Mouse (Mus musculus) limb, embryonic 13.5 days (tissue): ENCODE measurements around the gene Nemp1. TPM values are rescaled to one million over a fixed set of nuclear protein-coding genes. Genes with fewer than 3 reads are reported as not detected.

Source experiments
- ATAC-seq: fragments of 200-750 bp; cut with Nextera tagmentation; 2 replicates; pipeline ENCODE4 v1.8.0; 2017; ENCODE audit warnings: low read depth, moderate number of reproducible peaks, moderate TSS enrichment; ENCODE audit not compliant: low FRiP score
- H3K27ac ChIP-seq: fragments of 300-500 bp; sonication (generic); 2 replicates; pipeline ENCODE4 v1.5.1; 2015; ENCODE audit warnings: inconsistent platforms, mild to moderate bottlenecking, moderate library complexity
- H3K27me3 ChIP-seq: fragments of 300-500 bp; sonication (generic); 2 replicates; pipeline ENCODE4 v1.6.1; 2015; ENCODE audit warnings: mild to moderate bottlenecking, inconsistent platforms
- H3K36me3 ChIP-seq: fragments of 300-500 bp; sonication (generic); 2 replicates; pipeline ENCODE4 v1.6.1; 2015; ENCODE audit warnings: inconsistent platforms, mild to moderate bottlenecking, moderate library complexity
- H3K4me1 ChIP-seq: fragments of 300-500 bp; sonication (generic); 2 replicates; pipeline ENCODE4 v1.6.1; 2015; ENCODE audit warnings: inconsistent platforms
- H3K4me2 ChIP-seq: fragments of 300-500 bp; sonication (generic); replicated peaks from 2 replicates; pipeline ENCODE4 v1.6.1; 2015; ENCODE audit warnings: inconsistent platforms, mild to moderate bottlenecking, moderate library complexity
- H3K4me3 ChIP-seq: fragments of 300-500 bp; sonication (generic); 2 replicates; pipeline ENCODE4 v1.5.1; 2015; ENCODE audit warnings: moderate library complexity, mild to moderate bottlenecking, inconsistent platforms
- H3K9ac ChIP-seq: fragments of 300-500 bp; sonication (generic); 2 replicates; pipeline ENCODE4 v1.6.1; 2015; ENCODE audit warnings: mild to moderate bottlenecking, inconsistent platforms
- H3K9me3 ChIP-seq: fragments of 300-500 bp; sonication (generic); 2 replicates; pipeline ENCODE4 v1.6.1; 2016; ENCODE audit warnings: inconsistent platforms
- WGBS: fragments of 180-500 bp; shearing (Covaris S2); methylation state at CpG from one replicate; pipeline ENCODE4 v1.1.7; 2015; 5-methylcytosine and 5-hydroxymethylcytosine counted together
- polyA plus RNA-seq: library from polyadenylated mRNA; unstranded; fragments of >200 nt; fragmentation: Nextera tagmentation; extraction: Ambion mirVana; gene quantifications from 2 replicates; pipeline ENCODE4 v1.2.1, GENCODE M21; 2015

Gene Nemp1
- polyA plus RNA-seq, 1 experiment from 2014 or later = 9.9 TPM

DNA sequence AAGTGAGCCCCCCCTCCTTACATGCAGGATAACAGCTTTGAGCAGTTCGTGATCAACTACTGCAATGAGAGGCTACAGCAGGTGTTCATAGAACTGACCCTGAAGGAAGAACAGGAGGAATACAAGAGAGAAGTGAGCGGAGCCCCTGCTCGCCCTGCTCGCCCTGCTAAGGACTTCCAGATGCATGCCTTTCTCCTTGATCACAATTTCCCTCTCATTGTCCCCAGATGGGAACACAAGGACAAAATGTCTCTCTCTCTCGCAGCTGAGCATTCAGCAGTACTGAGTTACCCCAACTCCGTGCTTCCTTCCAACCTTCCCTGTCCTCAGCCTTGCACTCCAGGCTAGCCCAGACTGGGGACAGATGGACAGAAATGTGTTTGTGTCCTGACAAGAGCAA is 46.0 kb downstream of the Nemp1 start:
- no peaks in the 10 kb centered on the region for H3K36me3 ChIP-seq
- ATAC-seq = no peak
- WGBS = 42% methylated on average over 6 of the region's 6 CpGs
- H3K9me3 ChIP-seq = no peaks in the 10 kb centered on the region
- H3K27ac ChIP-seq = no peak overlapping the region
- no peak overlapping the region for H3K4me2 ChIP-seq
- no peak overlapping the region for H3K4me3 ChIP-seq
- H3K27me3 ChIP-seq = no peaks in the 10 kb centered on the region
- H3K9ac ChIP-seq = no peak overlapping the region
- H3K4me1 ChIP-seq = peaks cover 11% of the 10 kb centered on the region; the same call in 1 of the 2 replicates

DNA sequence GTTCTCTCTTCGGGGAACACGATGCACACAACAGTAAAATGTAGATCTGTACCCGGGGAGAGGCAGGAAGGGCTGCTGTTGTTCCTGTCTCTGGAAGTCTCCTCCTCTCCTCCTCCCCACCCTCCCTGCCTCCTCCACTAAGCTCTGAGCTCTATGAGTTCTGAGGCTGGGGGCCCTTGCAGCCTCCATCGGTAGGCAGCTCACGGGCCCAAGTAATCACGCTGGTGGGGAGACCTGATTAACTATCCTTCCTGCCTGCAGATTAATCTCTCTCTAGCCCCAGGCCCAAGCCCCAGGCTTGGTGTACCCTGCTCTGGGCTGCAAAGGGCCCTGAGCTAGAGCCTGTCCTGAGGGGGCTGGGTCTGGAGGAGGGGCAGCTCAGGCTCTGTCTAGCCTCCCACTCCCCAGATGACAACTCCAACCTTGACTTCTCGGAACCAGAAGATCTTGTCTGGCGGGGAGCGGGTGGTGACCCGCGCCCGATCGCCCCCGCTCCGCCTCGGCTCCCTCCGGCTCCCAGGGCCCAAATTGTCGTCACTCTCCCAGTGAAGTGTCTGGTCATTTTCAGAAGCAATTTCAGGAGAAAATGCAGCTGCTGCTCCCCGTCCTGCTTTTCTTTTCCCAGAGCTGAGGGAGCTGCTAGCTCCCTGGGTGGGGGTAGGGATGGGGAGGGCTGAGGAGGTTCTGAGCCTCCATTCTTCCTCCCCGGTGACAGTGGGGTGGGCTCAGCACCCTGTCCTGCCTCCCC is 55.1 kb downstream of the Nemp1 start:
- Histone ChIP-seq H3K4me3 (0 out of 2 replicates have a peak overlapping the region, but pooled peaks have one; percentile 10), H3K4me1 (peaks cover 15% of the 10 kb centered on the region), H3K9ac (peak overlapping the region; percentile 54), H3K4me2 (peak overlapping the region; percentile 45), H3K36me3 (no peaks in the 10 kb centered on the region), H3K27me3 (peaks cover 38% of the 10 kb centered on the region), H3K27ac (no peak overlapping the region), H3K9me3 (no peaks in the 10 kb centered on the region)
- no peak; the same call in 1 of the 2 replicates for ATAC-seq
- WGBS = 13% methylated on average over 20 of the region's 20 CpGs

DNA sequence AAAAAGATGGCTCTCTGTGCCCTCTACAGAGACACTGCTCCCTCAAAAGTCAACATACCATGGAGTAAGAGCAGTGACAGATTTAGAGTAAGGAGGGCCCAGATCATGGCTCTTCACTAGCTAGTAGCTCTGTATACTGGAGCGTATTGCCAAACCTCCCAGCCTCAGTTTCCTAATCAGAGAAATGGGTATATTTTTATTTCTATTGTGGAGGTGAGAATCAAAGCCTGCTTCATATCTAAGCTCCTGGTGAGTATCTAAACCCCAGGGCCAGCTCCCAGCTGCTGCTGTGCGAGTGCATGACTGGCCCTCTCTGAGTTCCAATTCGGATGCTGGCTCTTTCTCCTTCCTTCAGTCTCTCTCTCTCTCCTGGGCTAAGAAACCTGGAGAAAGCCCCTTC is 57.5 kb downstream of the Nemp1 start, which contains the start of gene Tac2:
TSS of gene Tac2 (plus strand) at position 301 of the 400 bp plus-strand sequence.
- no peak within 1 kb of the TSS for H3K4me3 ChIP-seq
- H3K4me2 ChIP-seq = no peak within 1 kb of the TSS
- no peaks in the 10 kb centered on the region for H3K36me3 ChIP-seq
- H3K9ac ChIP-seq = no peak within 1 kb of the TSS
- H3K4me1 ChIP-seq = peaks cover 15% of the 10 kb centered on the region
- H3K27ac ChIP-seq = no peak within 1 kb of the TSS
- no peaks in the 10 kb centered on the region for H3K9me3 ChIP-seq
- H3K27me3 ChIP-seq = peaks cover 47% of the 10 kb centered on the region
- 79% methylated on average over 3 of the region's 3 CpGs for WGBS
- ATAC-seq = no peak

DNA sequence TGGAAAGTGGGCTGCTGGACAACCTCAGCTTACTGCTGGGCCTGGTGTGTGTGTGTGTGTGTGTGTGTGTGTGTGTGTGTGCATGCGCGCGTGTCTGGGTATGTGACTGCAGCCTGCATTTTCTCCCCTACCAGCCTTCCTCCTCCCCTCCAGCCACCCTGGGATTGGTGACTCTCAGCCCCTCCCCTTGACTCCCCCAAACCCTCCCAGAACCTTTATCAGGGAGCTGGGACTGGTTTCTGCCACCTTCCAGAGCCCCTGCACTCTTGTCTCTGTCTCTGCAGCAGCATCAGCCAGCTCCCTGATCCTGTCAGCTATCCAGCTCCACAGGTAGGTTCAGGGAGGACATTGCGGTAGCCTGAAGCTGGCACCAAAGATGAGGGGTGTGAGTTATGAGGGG is 58.4 kb downstream of the Nemp1 start:
- Histone ChIP-seq H3K9me3 (no peaks in the 10 kb centered on the region), H3K27me3 (peaks cover 40% of the 10 kb centered on the region), H3K4me3 (no peak overlapping the region), H3K27ac (no peak overlapping the region), H3K4me2 (no peak overlapping the region), H3K36me3 (no peaks in the 10 kb centered on the region), H3K9ac (no peak overlapping the region), H3K4me1 (peaks cover 15% of the 10 kb centered on the region)
- 63% methylated on average over 4 of the region's 4 CpGs for WGBS
- ATAC-seq = no peak

DNA sequence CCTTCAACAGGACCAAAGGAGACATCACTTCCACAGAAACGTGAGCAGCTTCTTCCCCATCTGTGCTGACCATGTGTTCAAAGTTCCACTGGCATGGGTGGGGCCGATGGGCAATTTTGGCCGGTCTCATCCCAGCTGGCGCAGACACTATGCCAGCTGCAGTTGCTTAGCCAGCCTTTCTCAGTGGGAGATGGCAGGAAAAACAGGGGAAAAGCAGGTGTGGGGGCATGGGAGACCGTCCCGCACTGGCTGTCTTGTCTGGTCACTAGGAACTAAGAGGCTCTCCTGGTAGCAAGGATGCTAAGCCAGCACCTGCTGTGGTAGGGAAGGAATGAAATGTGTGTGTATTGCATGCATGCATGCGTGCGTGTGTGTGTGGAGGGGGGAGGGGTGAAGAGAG is 61.7 kb downstream of the Nemp1 start:
- no peak for ATAC-seq
- H3K4me1 ChIP-seq = peaks cover 2% of the 10 kb centered on the region; the same call in 1 of the 2 replicates
- H3K36me3 ChIP-seq = no peaks in the 10 kb centered on the region
- no peak overlapping the region for H3K4me3 ChIP-seq
- whole genome bisulfite sequencing = 71% methylated on average over 8 of the region's 8 CpGs
- H3K9ac ChIP-seq = no peak overlapping the region
- H3K27me3 ChIP-seq = peaks cover 12% of the 10 kb centered on the region
- H3K9me3 ChIP-seq = no peaks in the 10 kb centered on the region
- H3K4me2 ChIP-seq = no peak overlapping the region
- H3K27ac ChIP-seq = no peak overlapping the region

DNA sequence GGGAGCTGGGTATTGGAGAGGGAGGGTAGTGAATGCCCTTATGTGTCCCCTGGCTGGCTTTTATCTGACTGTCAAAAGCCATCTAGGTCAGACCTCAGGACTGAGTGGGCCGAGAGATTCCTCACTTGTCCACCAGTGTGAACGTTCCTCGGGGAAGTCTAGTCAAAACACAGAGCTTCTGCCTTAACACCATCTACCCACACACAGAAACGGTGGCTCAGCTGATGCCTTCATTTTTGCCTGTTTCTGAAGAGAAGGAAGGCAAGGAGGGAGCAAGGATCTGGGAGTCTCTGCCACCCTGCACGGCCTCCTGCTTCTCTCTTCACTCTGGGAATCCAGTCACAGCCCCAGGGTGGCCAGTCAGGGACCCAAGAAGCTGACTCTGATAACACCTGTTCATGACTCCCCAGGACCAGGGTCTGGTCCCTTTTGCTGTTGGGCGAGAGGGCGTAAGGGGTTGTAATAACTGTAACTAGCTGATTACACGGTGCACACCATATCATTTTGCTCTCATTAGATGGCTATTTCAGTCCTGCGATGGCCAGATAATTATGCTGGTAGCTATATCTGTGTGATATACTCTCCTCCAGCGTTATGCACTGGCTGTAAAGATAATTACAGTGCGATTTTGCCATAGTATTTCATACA is 63.7 kb downstream of the Nemp1 start:
- Histone ChIP-seq H3K4me1 (peaks cover 2% of the 10 kb centered on the region; the same call in 1 of the 2 replicates), H3K4me2 (no peak overlapping the region), H3K27ac (no peak overlapping the region), H3K27me3 (peaks cover 12% of the 10 kb centered on the region), H3K9me3 (no peaks in the 10 kb centered on the region), H3K4me3 (no peak overlapping the region), H3K9ac (no peak overlapping the region), H3K36me3 (no peaks in the 10 kb centered on the region)
- 64% methylated on average over 11 of the region's 11 CpGs for WGBS
- ATAC-seq = no peak

DNA sequence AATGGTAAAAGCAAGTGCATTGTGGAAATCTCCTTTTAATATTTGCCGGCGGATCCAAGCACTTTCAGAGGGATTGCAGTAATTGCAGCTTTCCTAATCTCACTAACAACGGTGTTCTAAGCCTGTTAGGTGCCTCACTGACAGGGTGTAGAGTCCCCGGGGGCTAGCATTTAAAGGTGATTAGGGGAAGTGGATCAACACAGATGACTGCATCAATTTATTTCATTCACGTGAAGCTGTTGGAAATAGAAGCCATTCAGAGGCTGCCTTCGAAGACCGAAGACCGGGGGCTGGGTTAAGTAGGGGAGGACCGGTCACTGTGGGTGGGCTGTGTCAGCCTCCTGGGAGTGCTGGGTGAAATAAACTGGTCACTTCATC is 64.2 kb downstream of the Nemp1 start:
- Histone ChIP-seq H3K4me3 (no peak overlapping the region), H3K27ac (no peak overlapping the region), H3K4me1 (peaks cover 2% of the 10 kb centered on the region; the same call in 1 of the 2 replicates), H3K9ac (no peak overlapping the region), H3K9me3 (no peaks in the 10 kb centered on the region), H3K27me3 (peaks cover 9% of the 10 kb centered on the region), H3K4me2 (no peak overlapping the region), H3K36me3 (no peaks in the 10 kb centered on the region)
- WGBS = 36% methylated on average over 9 of the region's 9 CpGs
- ATAC-seq = no peak

DNA sequence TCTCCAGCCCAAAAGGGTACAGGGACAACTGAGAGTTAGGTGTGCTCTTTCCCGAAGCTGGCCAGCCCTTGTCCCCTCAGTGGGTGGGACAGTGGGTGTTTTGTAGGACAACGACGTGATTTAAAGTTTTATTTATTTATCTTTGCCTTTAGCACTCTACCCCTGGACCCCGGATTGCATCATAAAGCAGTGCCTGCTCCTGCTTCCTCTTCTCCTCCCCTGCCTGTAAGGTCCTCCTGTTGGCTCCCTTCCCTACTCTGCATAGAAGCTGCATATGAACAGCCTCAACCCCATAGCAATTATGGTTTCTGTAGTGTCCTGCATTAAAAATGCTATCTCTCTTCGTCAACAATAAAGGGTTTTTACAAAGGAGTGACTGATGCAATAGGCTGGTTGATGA is 64.7 kb downstream of the Nemp1 start:
- no peak for ATAC-seq
- H3K27me3 ChIP-seq = peaks cover 9% of the 10 kb centered on the region
- no peak overlapping the region for H3K9ac ChIP-seq
- H3K9me3 ChIP-seq = no peaks in the 10 kb centered on the region
- no peak overlapping the region for H3K4me3 ChIP-seq
- WGBS = 22% methylated on average over 5 of the region's 5 CpGs
- H3K4me1 ChIP-seq = peaks cover 2% of the 10 kb centered on the region; the same call in 1 of the 2 replicates
- H3K4me2 ChIP-seq = no peak overlapping the region
- no peaks in the 10 kb centered on the region for H3K36me3 ChIP-seq
- H3K27ac ChIP-seq = no peak overlapping the region

DNA sequence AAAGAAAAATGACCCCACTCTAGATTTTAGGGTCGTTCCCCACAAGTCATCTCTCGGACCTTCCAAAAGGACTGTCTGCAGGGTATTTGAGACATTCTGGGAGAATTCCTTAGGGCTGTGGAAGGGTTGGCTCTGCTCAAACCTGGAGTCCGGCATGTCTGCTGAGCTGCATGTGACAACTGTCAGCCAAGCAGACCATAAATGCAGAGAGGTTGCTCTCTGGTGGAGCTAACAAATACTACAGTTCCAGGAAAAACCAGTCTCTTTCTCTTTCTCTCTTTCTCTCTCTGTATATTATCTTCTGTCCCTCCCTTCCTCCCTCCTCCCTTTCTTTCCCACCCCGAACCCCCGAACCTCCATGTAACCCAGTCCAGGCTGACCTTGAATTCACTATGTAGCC is 67.7 kb downstream of the Nemp1 start:
- Histone ChIP-seq H3K4me1 (peaks cover 6% of the 10 kb centered on the region; the same call in 1 of the 2 replicates), H3K27me3 (no peaks in the 10 kb centered on the region; the same call in 1 of the 2 replicates), H3K27ac (no peak overlapping the region), H3K4me3 (no peak overlapping the region), H3K9me3 (no peaks in the 10 kb centered on the region), H3K36me3 (no peaks in the 10 kb centered on the region), H3K9ac (no peak overlapping the region), H3K4me2 (no peak overlapping the region)
- 45% methylated on average over 5 of the region's 5 CpGs for WGBS
- ATAC-seq = peak; percentile 29; the same call in 1 of the 2 replicates

DNA sequence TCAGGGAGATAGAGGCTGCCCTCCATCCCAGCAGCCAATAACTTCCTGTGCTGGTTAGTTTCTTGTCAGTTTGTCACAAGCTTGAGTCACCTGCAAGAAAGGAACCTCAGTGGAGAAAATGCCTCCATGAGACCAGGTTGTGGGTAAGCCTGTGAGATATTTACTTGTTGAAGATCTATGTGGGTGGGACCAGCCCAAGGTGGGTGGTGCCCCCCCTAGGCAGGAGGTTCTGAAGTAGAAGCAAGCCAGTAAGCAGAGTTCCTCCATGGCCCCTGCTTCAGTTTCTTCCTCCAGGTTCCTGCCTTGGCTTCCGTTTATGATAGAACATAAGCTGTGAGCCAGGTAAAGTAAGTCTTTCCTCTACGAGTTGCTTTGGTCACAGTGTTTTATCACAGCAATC is 69.6 kb downstream of the Nemp1 start:
- no peak overlapping the region for H3K9ac ChIP-seq
- no peaks in the 10 kb centered on the region; the same call in 1 of the 2 replicates for H3K27me3 ChIP-seq
- H3K36me3 ChIP-seq = peaks cover 2% of the 10 kb centered on the region
- H3K27ac ChIP-seq = no peak overlapping the region
- WGBS = 74% methylated on average over 2 of the region's 2 CpGs
- H3K4me1 ChIP-seq = peaks cover 15% of the 10 kb centered on the region
- ATAC-seq = no peak
- H3K4me3 ChIP-seq = no peak overlapping the region
- no peaks in the 10 kb centered on the region for H3K9me3 ChIP-seq
- no peak overlapping the region for H3K4me2 ChIP-seq

DNA sequence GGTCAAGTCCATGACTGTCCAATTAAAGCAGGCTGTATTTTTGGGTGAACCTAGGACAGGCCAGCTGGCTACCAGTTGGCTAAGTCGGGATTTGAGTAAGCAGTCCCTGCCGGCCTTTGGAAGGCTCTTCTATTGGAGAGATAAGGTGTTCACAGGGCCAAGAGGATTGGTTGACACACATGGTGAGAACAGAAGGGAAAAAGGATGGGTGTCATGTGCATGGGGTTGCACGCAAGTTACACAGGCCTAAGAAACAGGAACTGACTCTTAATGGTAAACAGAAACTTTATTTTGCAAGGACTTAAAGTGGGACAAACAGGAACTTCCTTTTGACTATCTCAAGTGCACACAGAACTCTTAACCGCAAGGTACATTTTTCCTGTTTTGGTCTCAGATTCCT is 70.2 kb downstream of the Nemp1 start:
- WGBS = 74% methylated on average over 4 of the region's 4 CpGs
- Histone ChIP-seq H3K9me3 (no peaks in the 10 kb centered on the region), H3K27me3 (no peaks in the 10 kb centered on the region), H3K36me3 (peaks cover 9% of the 10 kb centered on the region), H3K4me3 (no peak overlapping the region), H3K27ac (no peak overlapping the region), H3K9ac (no peak overlapping the region), H3K4me2 (no peak overlapping the region), H3K4me1 (peaks cover 15% of the 10 kb centered on the region)
- ATAC-seq = no peak

DNA sequence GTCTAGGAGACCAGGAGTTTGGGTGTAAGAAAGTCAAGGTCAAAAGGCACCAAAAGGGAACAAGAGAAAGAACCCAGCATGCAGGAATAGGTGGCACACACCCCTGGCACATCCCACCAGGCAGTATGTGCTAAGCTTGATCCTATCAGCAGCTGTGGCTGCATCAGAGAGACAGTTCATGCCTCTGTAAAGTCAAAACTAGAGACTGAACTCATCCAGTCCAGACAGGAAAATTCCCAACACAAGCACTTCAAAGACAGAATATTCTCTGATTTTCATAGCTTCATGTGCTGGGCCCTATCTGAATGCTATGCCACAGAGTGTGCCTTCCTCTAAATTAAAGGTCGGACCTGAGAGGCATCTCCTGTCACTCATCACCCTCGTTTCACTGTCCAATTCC is 70.9 kb downstream of the Nemp1 start:
- 23% methylated on average over 2 of the region's 2 CpGs for WGBS

More for the DNA sequence above, 70.9 kb downstream of the Nemp1 start:
- Histone ChIP-seq H3K27me3 (no peaks in the 10 kb centered on the region), H3K4me1 (peaks cover 15% of the 10 kb centered on the region), H3K9ac (no peak overlapping the region), H3K4me2 (no peak overlapping the region), H3K27ac (no peak overlapping the region), H3K36me3 (peaks cover 15% of the 10 kb centered on the region), H3K4me3 (no peak overlapping the region), H3K9me3 (no peaks in the 10 kb centered on the region)
- no peak for ATAC-seq
